7 mouse cellular contexts compared by ENCODE assay signal in genomic region chr10:19692988-19693387, GRCm38 (mm10). TPM values are rescaled to one million over a fixed set of nuclear protein-coding genes. Genes with fewer than 3 reads are reported as not detected.
DNase-seq lines count a peak whose midpoint lies in the region; ATAC-seq and TF ChIP-seq lines count a peak whose summit lies in the region.

No protein-coding gene starts in this region.

- peaks cover 3% of the 10 kb centered on the region; the same call in 1 of the 2 replicates for H3K4me1 ChIP-seq in E14TG2a.4 (replicated peaks; ENCODE audit: low read depth, low read length)
- H3K4me1 ChIP-seq in heart, embryonic 11.5 days (ENCODE audit: control insufficient read depth, insufficient read depth, low read length) = peaks cover 2% of the 10 kb centered on the region

- H3ac ChIP-seq in C2C12 (ENCODE audit: control insufficient read depth, insufficient read length, low read depth) = no peak overlapping the region

- no peaks in the 10 kb centered on the region for H3K9me3 ChIP-seq in E14TG2a.4 (ENCODE audit: low read length)
- H3K9me3 ChIP-seq in heart, embryonic 11.5 days (replicated peaks; ENCODE audit: control insufficient read depth, low read length) = no peaks in the 10 kb centered on the region

- H3K79me3 ChIP-seq in C2C12 (ENCODE audit: low read depth) = no peaks in the 10 kb centered on the region

- no peak overlapping the region for H3K9ac ChIP-seq in heart, embryonic 11.5 days (ENCODE audit: low read depth, low read length)

- H3K79me2 ChIP-seq in C2C12 (ENCODE audit: control insufficient read depth, insufficient read depth) = no peaks in the 10 kb centered on the region

- H3K4me3 ChIP-seq in C2C12 (ENCODE audit: insufficient read depth, poor library complexity, severe bottlenecking) (no peak overlapping the region), E14TG2a.4 (replicated peaks; ENCODE audit: low read length) (no peak overlapping the region)
- H3K4me3 ChIP-seq in heart, embryonic 11.5 days (ENCODE audit: low read depth, low read length) = no peak overlapping the region

- H3K4me2 ChIP-seq in heart, embryonic 11.5 days = peak overlapping the region; percentile 11; the same call in 1 of the 2 replicates

- H3K36me3 ChIP-seq in C2C12 (ENCODE audit: control insufficient read depth, insufficient read depth) (no peaks in the 10 kb centered on the region), E14TG2a.4 (ENCODE audit: insufficient read depth, low read length) (no peaks in the 10 kb centered on the region)
- H3K36me3 ChIP-seq in heart, embryonic 11.5 days (ENCODE audit: control insufficient read depth, insufficient read depth, low read length) = no peaks in the 10 kb centered on the region

- 45% methylated on average over 8 of the region's 8 CpGs for WGBS in heart, embryonic 11.5 days (ENCODE audit: insufficient replicate concordance)

- peak; percentile 20 for TF ChIP-seq CTCF in C2C12 (IDR thresholded peaks at IDR 0.05; ENCODE audit: control insufficient read depth, insufficient read depth, insufficient read length)
- peak; percentile 21; the same call in 1 of the 2 replicates for TF ChIP-seq CTCF in E14TG2a.4 (conservative IDR thresholded peaks at IDR 0.05; ENCODE audit: low read length)

- peak; percentile 73 for ATAC-seq in common myeloid progenitor, adult 5-6 weeks (replicated peaks; ENCODE audit: low read depth, poor library complexity, severe bottlenecking)
- ATAC-seq in heart, embryonic 11.5 days (replicated peaks; ENCODE audit: insufficient number of reproducible peaks, low FRiP score, low TSS enrichment) = no peak

- H3K27ac ChIP-seq in heart, embryonic 11.5 days (ENCODE audit: low read depth, low read length) = no peak overlapping the region

- H3K27me3 ChIP-seq in C2C12 (ENCODE audit: control insufficient read depth, insufficient read depth, insufficient read length) (peaks cover 11% of the 10 kb centered on the region), E14TG2a.4 (ENCODE audit: insufficient read depth, low read length) (no peaks in the 10 kb centered on the region)
- no peaks in the 10 kb centered on the region for H3K27me3 ChIP-seq in heart, embryonic 11.5 days (ENCODE audit: control insufficient read depth, insufficient read depth, low read length)

- peak; percentile 42 to 57 for DNase-seq in kidney, postnatal 4 days
- peak; percentile 73 for DNase-seq in lung, postnatal 36 days
- DNase-seq in right cerebral cortex, postnatal 4 days = peak; percentile 4

TF ChIP-seq in C2C12, 6 proteins besides CTCF, POLR2A, EP300 and RAD21:
- TF ChIP-seq USF1 (IDR thresholded peaks at IDR 0.05; ENCODE audit: low read depth) (no peak), CEBPB (IDR thresholded peaks at IDR 0.05; ENCODE audit: low read depth) (no peak), MYOG (IDR thresholded peaks at IDR 0.05; ENCODE audit: control insufficient read depth, extremely low read depth, insufficient read length) (no peak)

RNA-seq across cellular contexts. Expression of gene Il20ra, which starts 19.4 kb away (rescaled TPM):
- not detected for polyA plus RNA-seq in C2C12 (2012; fragmentation: generic; extraction: Trizol)
- 1.4 and 1.6 TPM in 2 replicates for total RNA-seq in common myeloid progenitor, adult 5-6 weeks (2017)
- 0.11 and 0.24 TPM in 2 replicates for polyA plus RNA-seq in heart, embryonic 11.5 days (2014; fragmentation: Nextera tagmentation; extraction: Ambion mirVana)

Comparison
In these comparisons a context has a peak if more than half of its experiments do, and no peak if none do; other contexts are left out.
1. DNase-seq: peak in every context shown above with its lines; median percentile 73 in lung, postnatal 36 days; 50 in kidney, postnatal 4 days; 4 in right cerebral cortex, postnatal 4 days.